Mouse (Mus musculus): ENCODE data around the gene Pnrc1. TPM values are rescaled to one million over a fixed set of nuclear protein-coding genes. Genes with fewer than 3 reads are reported as not detected.
A peak's percentile ranks its signal among the peaks of the same experiment; 100 is the strongest.

Pnrc1 gene
- total and polyA plus RNA-seq, 3 experiments: 27.8 to 35.3 (median 32.2) TPM

GRCm38 (mm10) chr4:33207551-33207950 is 82.4 kb downstream of the Pnrc1 start:
- TF ChIP-seq POLR2A (IDR thresholded peaks at IDR 0.05; ENCODE audit: low read depth, low read length) (no peak), PAX5 (IDR thresholded peaks at IDR 0.05; ENCODE audit: low read length) (no peak), USF2 (conservative IDR thresholded peaks at IDR 0.05; ENCODE audit: low read depth, low read length) (no peak), ZNF384 (IDR thresholded peaks at IDR 0.05; ENCODE audit: low read depth, low read length) (no peak), TBP (conservative IDR thresholded peaks at IDR 0.05; ENCODE audit: low read depth, low read length) (no peak), KAT2A (IDR thresholded peaks at IDR 0.05; ENCODE audit: insufficient replicate concordance, low read length) (no peak), SIN3A (IDR thresholded peaks at IDR 0.05; ENCODE audit: low read length) (no peak), MEF2A (IDR thresholded peaks at IDR 0.05; ENCODE audit: borderline replicate concordance, low read depth, low read length) (no peak), ZKSCAN1 (IDR thresholded peaks at IDR 0.05; ENCODE audit: borderline replicate concordance, low read depth, low read length) (no peak), ETS1 (conservative IDR thresholded peaks at IDR 0.05; ENCODE audit: low read depth, low read length) (no peak), MXI1 (IDR thresholded peaks at IDR 0.05; ENCODE audit: low read depth, low read length) (no peak), EP300 (IDR thresholded peaks at IDR 0.05; ENCODE audit: low read length) (no peak)
- dilution Hi-C loops (cut with MboI; ENCODE audit: extremely low pct_ligation_motif_present, extremely low pct_unique_long_range_greater_than_20kb, low sequenced_read_pairs): no loop called here
- in situ Hi-C loops (cut with MboI; ENCODE audit: low pct_ligation_motif_present, low pct_unique_long_range_greater_than_20kb, low sequenced_read_pairs): no loop called here
- peaks cover 2% of the 10 kb centered on the region for H3K9me3 ChIP-seq (replicated peaks; ENCODE audit: low read length)
- H3K36me3 ChIP-seq (replicated peaks in 1 of 2; ENCODE audit: control insufficient read depth in 1 of 2, insufficient read depth in 1 of 2, low read length in 1 of 2): no peaks in the 10 kb centered on the region
- H3K9ac ChIP-seq (ENCODE audit: insufficient read depth, low read depth): no peak overlapping the region
- no peaks in the 10 kb centered on the region for H3K27me3 ChIP-seq (replicated peaks)
- no peaks in the 10 kb centered on the region for H3K4me1 ChIP-seq (ENCODE audit: control insufficient read depth in 1 of 2, insufficient read depth in 2 of 2)
- H3K4me3 ChIP-seq (replicated peaks in 1 of 3; ENCODE audit: low read depth in 2 of 3, low read length in 2 of 3, poor library complexity in 1 of 3): no peak overlapping the region
- no peak overlapping the region for H3K27ac ChIP-seq (ENCODE audit: insufficient read depth, low read depth)
- H3K79me2 ChIP-seq (replicated peaks; ENCODE audit: control insufficient read depth, extremely low read depth, insufficient read depth, poor library complexity, severe bottlenecking): no peaks in the 10 kb centered on the region
- no peak overlapping the region for H3K4me2 ChIP-seq (ENCODE audit: insufficient read depth, low read depth, poor library complexity, severe bottlenecking)
- DNase-seq (ENCODE audit: extremely low read depth): peak; percentile 6

GRCm38 (mm10) chr4:33204682-33205081 is 85.3 kb downstream of the Pnrc1 start:
- no peak overlapping the region for H3K4me2 ChIP-seq (ENCODE audit: insufficient read depth, low read depth, poor library complexity, severe bottlenecking)
- DNase-seq (ENCODE audit: extremely low read depth): peak; percentile 71
- no peaks in the 10 kb centered on the region for H3K27me3 ChIP-seq (replicated peaks)
- H3K9ac ChIP-seq (ENCODE audit: insufficient read depth, low read depth): no peak overlapping the region
- H3K4me3 ChIP-seq (replicated peaks in 1 of 3; ENCODE audit: low read depth in 2 of 3, low read length in 2 of 3, poor library complexity in 1 of 3): no peak overlapping the region
- peaks cover 2% of the 10 kb centered on the region for H3K9me3 ChIP-seq (replicated peaks; ENCODE audit: low read length)
- no peaks in the 10 kb centered on the region for H3K79me2 ChIP-seq (replicated peaks; ENCODE audit: control insufficient read depth, extremely low read depth, insufficient read depth, poor library complexity, severe bottlenecking)
- H3K36me3 ChIP-seq (replicated peaks in 1 of 2; ENCODE audit: control insufficient read depth in 1 of 2, insufficient read depth in 1 of 2, low read length in 1 of 2): no peaks in the 10 kb centered on the region
- dilution Hi-C loops (cut with MboI; ENCODE audit: extremely low pct_ligation_motif_present, extremely low pct_unique_long_range_greater_than_20kb, low sequenced_read_pairs) (no loop called here), in situ Hi-C loops (cut with MboI; ENCODE audit: low pct_ligation_motif_present, low pct_unique_long_range_greater_than_20kb, low sequenced_read_pairs) (loop anchor here (5.0 kb wide), 1 partner anchor 77 kb away; no protein-coding TSS in a partner anchor)
- H3K4me1 ChIP-seq (ENCODE audit: control insufficient read depth in 1 of 2, insufficient read depth in 2 of 2): no peaks in the 10 kb centered on the region
- H3K27ac ChIP-seq (ENCODE audit: insufficient read depth, low read depth): no peak overlapping the region
- no peak for TF ChIP-seq MAFK (IDR thresholded peaks at IDR 0.05; ENCODE audit: insufficient replicate concordance, low read length)
- TF ChIP-seq SIN3A (IDR thresholded peaks at IDR 0.05; ENCODE audit: low read length): no peak
- peak; percentile 94 for TF ChIP-seq SMC3 (IDR thresholded peaks at IDR 0.05; ENCODE audit: low read depth, low read length)
- no peak for TF ChIP-seq ELF1 (IDR thresholded peaks at IDR 0.05; ENCODE audit: low read depth, low read length)
- TF ChIP-seq TBP (conservative IDR thresholded peaks at IDR 0.05; ENCODE audit: low read depth, low read length): no peak
- peak; percentile 71 for TF ChIP-seq ZC3H11A (IDR thresholded peaks at IDR 0.05; ENCODE audit: low read depth, low read length)
- TF ChIP-seq RAD21 (IDR thresholded peaks at IDR 0.05; ENCODE audit: low read depth, low read length): peak; percentile 97
- no peak for TF ChIP-seq E2F4 (IDR thresholded peaks at IDR 0.05; ENCODE audit: insufficient replicate concordance, low read depth, low read length)
- TF ChIP-seq CTCF (conservative IDR thresholded peaks at IDR 0.05 in 1 of 2, IDR thresholded peaks at IDR 0.05 in 1 of 2; ENCODE audit: low read depth in 2 of 2, low read length in 2 of 2): peak; percentile 69 to 95
- TF ChIP-seq RCOR1 (conservative IDR thresholded peaks at IDR 0.05; ENCODE audit: low read depth, low read length): no peak
